Mouse (Mus musculus): Measurements from ENCODE around the gene Atp5k. TPM values are rescaled to one million over a fixed set of nuclear protein-coding genes. Genes with fewer than 3 reads are reported as not detected.

The Atp5k gene
- polyA plus RNA-seq, 1 experiment from 2014 or later = 365 TPM

DNA sequence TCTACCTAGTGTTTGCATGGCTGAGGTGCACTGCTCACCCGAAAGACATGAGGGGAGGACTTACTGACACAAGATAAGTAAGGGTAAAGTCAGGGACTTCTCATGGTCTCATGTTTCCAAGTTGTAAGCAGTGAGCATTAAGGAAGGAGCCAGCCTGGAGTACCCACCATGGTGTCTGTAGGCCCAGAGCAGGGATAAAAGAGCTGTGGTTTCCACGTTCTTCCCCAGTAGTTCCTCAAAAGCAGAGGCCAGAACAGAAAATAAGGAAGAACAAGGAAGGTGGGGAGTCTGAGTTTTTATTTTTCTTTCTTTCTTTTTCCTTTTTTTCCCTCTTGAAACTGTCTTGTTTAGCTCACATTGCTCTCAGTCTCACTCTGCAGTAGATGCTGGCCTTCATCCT is 19.5 kb downstream of the Atp5k start:
- no peak for ATAC-seq (ENCODE audit: insufficient number of reproducible peaks, low FRiP score, low TSS enrichment, low read depth)
- no peak overlapping the region for H3K9ac ChIP-seq
- H3K4me2 ChIP-seq = no peak overlapping the region
- WGBS = 81% methylated on average over 2 of the region's 2 CpGs
- H3K4me3 ChIP-seq = no peak overlapping the region
- H3K9me3 ChIP-seq = no peaks in the 10 kb centered on the region
- H3K36me3 ChIP-seq = no peaks in the 10 kb centered on the region
- no peak overlapping the region for H3K27ac ChIP-seq
- H3K27me3 ChIP-seq = no peaks in the 10 kb centered on the region
- H3K4me1 ChIP-seq = no peaks in the 10 kb centered on the region

DNA sequence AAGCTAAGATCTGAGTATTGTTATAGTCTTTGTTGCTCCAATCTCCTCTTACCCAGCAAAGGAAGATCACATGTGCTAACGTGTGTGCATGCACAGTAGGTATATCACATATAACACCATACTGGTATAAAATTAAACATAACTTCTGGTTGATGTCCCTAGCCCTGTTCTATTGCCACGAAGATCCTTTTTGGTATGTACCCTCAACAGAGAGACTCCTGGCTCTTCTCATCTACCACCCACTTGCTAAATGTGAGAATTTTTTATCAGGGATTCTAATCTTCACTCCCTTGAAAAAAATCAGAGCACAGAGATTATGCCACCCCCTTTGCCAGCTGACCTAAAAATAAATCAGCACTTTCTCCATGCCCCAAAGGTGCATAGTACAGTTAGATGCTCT is 27.3 kb downstream of the Atp5k start:
- no peak overlapping the region for H3K4me2 ChIP-seq
- no peaks in the 10 kb centered on the region for H3K9me3 ChIP-seq
- no peak for ATAC-seq (ENCODE audit: insufficient number of reproducible peaks, low FRiP score, low TSS enrichment, low read depth)
- no peak overlapping the region for H3K9ac ChIP-seq
- H3K4me1 ChIP-seq = no peaks in the 10 kb centered on the region
- no peak overlapping the region for H3K27ac ChIP-seq
- H3K4me3 ChIP-seq = no peak overlapping the region
- 74% methylated on average over 2 of the region's 2 CpGs for WGBS
- no peaks in the 10 kb centered on the region for H3K36me3 ChIP-seq
- H3K27me3 ChIP-seq = no peaks in the 10 kb centered on the region

DNA sequence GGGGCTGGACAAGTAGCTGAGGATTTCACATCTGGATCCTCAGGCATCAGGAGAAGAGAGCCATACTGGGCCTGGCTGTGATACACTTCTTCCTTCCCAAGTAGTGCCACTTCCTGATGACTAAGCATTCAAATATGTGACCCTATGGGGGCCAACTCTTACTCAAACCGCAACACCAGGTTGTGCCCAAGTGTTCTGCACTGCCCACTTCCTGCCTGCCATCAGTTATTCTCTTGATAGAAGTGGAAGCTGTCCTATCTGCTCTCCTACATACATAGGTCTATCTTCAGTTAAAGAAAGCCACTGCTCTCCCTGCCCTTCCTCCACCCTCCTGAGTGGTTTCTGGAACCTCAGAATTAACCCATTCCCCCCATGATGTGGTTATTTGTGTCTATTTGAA is 28.8 kb downstream of the Atp5k start:
- Histone ChIP-seq H3K4me1 (no peaks in the 10 kb centered on the region), H3K27me3 (no peaks in the 10 kb centered on the region), H3K27ac (no peak overlapping the region), H3K4me2 (no peak overlapping the region), H3K36me3 (no peaks in the 10 kb centered on the region), H3K4me3 (no peak overlapping the region), H3K9me3 (no peaks in the 10 kb centered on the region), H3K9ac (no peak overlapping the region)
- ATAC-seq (ENCODE audit: insufficient number of reproducible peaks, low FRiP score, low TSS enrichment, low read depth) = no peak
- WGBS = 56% methylated on average over 1 of the region's 1 CpGs

DNA sequence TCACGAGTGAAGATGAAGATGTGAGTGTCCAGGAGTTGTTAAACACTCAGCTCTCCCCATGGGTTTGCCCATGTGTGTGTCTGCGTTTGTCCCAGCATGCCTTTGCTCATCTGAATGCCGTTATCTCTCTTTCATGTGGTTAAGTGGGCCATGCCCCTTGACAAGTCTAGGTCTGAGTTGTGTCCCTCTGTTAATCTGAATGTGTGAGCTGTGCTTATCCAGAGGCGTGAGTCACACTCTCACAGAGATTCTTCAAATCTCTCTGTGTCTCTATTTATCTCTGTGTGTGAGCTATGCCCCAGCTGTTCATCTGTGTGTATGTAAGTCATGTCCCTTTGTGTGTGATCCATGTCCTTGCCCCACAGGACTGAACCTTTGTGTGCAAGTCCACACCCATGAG is 30.8 kb downstream of the Atp5k start:
- Histone ChIP-seq H3K9ac (no peak overlapping the region), H3K4me2 (no peak overlapping the region), H3K9me3 (no peaks in the 10 kb centered on the region), H3K4me3 (no peak overlapping the region), H3K27me3 (no peaks in the 10 kb centered on the region), H3K36me3 (no peaks in the 10 kb centered on the region), H3K27ac (no peak overlapping the region), H3K4me1 (no peaks in the 10 kb centered on the region)
- no peak for ATAC-seq (ENCODE audit: insufficient number of reproducible peaks, low FRiP score, low TSS enrichment, low read depth)
- WGBS = 69% methylated on average over 4 of the region's 4 CpGs

DNA sequence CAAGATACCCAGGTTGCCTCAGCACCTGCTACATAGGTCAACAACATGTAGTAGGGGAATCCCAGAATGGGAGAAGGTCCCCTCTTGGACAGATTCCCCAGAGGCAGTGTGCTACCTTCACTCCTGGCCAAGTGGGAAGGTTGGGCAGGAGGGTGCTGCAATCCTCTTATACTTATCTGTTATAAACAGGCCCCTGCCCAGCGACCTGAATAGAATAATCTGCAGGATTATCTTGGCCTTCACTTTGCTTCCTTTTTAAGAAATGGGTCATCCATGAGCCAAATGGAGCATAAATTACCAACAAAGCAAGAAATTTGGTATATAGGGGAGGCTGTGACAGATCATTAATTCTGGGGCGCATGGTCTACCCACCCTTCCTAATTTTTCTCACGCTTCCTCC is 44.5 kb downstream of the Atp5k start:
- no peak overlapping the region for H3K9ac ChIP-seq
- no peaks in the 10 kb centered on the region for H3K4me1 ChIP-seq
- 0 out of 2 replicates have a peak, but pooled peaks cover 10% of the 10 kb centered on the region for H3K27me3 ChIP-seq
- H3K4me2 ChIP-seq = no peak overlapping the region
- no peak overlapping the region for H3K27ac ChIP-seq
- H3K9me3 ChIP-seq = no peaks in the 10 kb centered on the region
- 79% methylated on average over 3 of the region's 3 CpGs for WGBS
- H3K36me3 ChIP-seq = no peaks in the 10 kb centered on the region
- no peak overlapping the region for H3K4me3 ChIP-seq
- ATAC-seq (ENCODE audit: insufficient number of reproducible peaks, low FRiP score, low TSS enrichment, low read depth) = no peak

DNA sequence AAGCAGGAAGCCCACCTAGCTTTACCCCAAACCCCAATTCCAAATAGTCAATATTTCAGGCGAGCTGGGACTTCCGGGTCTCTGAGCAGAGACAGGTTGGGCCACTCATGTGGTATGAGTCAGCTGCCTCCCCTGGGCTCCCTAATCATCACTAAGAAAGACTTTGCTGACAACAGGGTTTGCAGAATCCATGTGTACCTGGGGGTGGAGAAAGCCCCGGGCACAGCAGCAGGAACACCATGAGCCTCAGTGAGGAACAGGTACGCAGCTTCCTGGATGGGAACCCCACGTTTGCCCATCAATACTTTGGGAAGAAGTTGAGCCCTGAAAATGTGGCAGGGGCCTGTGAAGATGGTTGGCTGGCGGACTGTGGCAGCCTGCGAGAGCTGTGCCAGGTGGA is 46.0 kb downstream of the Atp5k start, which contains the start of gene Pde6b:
Gene Pde6b, plus strand, starts transcription at position 191 of the 400 bp plus-strand sequence.
- WGBS = 71% methylated on average over 7 of the region's 7 CpGs

DNA sequence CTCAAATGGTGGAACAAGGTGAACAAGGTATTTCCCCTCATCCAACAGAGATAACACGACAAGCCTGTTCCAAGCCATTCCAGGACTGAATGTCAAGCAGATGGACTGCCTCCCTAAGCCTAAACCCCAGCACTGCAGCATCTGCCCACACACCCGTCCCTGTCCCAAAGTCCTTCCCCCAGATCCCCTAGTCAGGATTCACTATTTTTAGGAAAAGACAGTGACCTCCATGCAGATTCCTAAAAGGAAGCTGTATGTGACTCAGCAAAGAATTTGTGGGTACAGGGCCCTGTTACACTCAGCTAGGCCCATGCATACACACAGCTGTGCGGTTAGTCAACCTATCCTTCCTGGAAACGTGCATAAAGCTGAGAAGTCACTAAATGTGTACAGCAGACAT is 47.8 kb downstream of the Atp5k start:
- H3K36me3 ChIP-seq = no peaks in the 10 kb centered on the region
- ATAC-seq (ENCODE audit: insufficient number of reproducible peaks, low FRiP score, low TSS enrichment, low read depth) = no peak
- no peak overlapping the region for H3K4me3 ChIP-seq
- H3K4me1 ChIP-seq = no peaks in the 10 kb centered on the region
- no peaks in the 10 kb centered on the region for H3K9me3 ChIP-seq
- H3K9ac ChIP-seq = no peak overlapping the region
- no peak overlapping the region for H3K4me2 ChIP-seq
- H3K27ac ChIP-seq = no peak overlapping the region
- 68% methylated on average over 4 of the region's 4 CpGs for WGBS
- peaks cover 12% of the 10 kb centered on the region; the same call in 1 of the 2 replicates for H3K27me3 ChIP-seq

More for the DNA sequence above, 46.0 kb downstream of the Atp5k start, which contains the start of gene Pde6b:
- Histone ChIP-seq H3K4me2 (no peak within 1 kb of the TSS), H3K4me1 (no peaks in the 10 kb centered on the region), H3K27me3 (0 out of 2 replicates have a peak, but pooled peaks cover 12% of the 10 kb centered on the region), H3K9me3 (no peaks in the 10 kb centered on the region), H3K4me3 (no peak within 1 kb of the TSS), H3K36me3 (no peaks in the 10 kb centered on the region), H3K27ac (no peak within 1 kb of the TSS), H3K9ac (no peak within 1 kb of the TSS)
- no peak for ATAC-seq (ENCODE audit: insufficient number of reproducible peaks, low FRiP score, low TSS enrichment, low read depth)

DNA sequence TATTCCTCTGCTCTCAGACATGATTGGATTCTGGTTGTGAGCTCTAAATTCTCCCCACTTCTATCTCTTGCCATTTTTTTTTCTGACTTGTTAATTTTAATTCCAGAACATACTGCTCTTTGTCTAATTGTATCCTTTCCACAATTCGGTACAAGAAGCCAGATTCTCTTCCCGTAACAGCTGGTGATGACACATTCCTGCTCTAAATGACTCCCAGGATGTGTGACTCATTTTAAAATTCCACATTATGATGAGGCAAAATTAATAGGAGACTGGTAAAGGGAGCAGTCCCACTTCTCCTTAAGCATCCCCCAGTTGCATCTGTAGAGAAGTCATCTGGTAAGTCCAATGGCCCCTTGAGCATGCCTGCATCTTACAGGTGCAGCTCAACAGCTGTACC is 48.6 kb downstream of the Atp5k start:
- H3K9ac ChIP-seq = no peak overlapping the region
- ATAC-seq (ENCODE audit: insufficient number of reproducible peaks, low FRiP score, low TSS enrichment, low read depth) = no peak
- H3K4me3 ChIP-seq = no peak overlapping the region
- no peaks in the 10 kb centered on the region for H3K4me1 ChIP-seq
- no peaks in the 10 kb centered on the region for H3K36me3 ChIP-seq
- H3K4me2 ChIP-seq = no peak overlapping the region
- WGBS = 80% methylated on average over 2 of the region's 2 CpGs
- H3K27ac ChIP-seq = no peak overlapping the region
- peaks cover 12% of the 10 kb centered on the region; the same call in 1 of the 2 replicates for H3K27me3 ChIP-seq
- no peaks in the 10 kb centered on the region for H3K9me3 ChIP-seq

Other genes with a start within 250 kb of the Atp5k start
- 45.1 and 47.4 TPM in 2 replicates for gene Dr1, start 165.6 kb downstream of the Atp5k start, polyA plus RNA-seq (2015; fragmentation: Nextera tagmentation; extraction: Ambion mirVana)
- gene Pigg, start 121.8 kb downstream of the Atp5k start, polyA plus RNA-seq (2015; fragmentation: Nextera tagmentation; extraction: Ambion mirVana) = 6.7 and 7.0 TPM in 2 replicates
- gene Gm42517, start 66.5 kb downstream of the Atp5k start, polyA plus RNA-seq (2015; fragmentation: Nextera tagmentation; extraction: Ambion mirVana) = 0.15 TPM in 2 replicates
- 0.22 and 0.27 TPM in 2 replicates for gene Pde6b, start 46.1 kb downstream of the Atp5k start, polyA plus RNA-seq (2015; fragmentation: Nextera tagmentation; extraction: Ambion mirVana)
- 0.70 and 1.5 TPM in 2 replicates for gene Mfsd7a, start 14.4 kb upstream of the Atp5k start, polyA plus RNA-seq (2015; fragmentation: Nextera tagmentation; extraction: Ambion mirVana)
- 19.3 and 21.1 TPM in 2 replicates for gene Pcgf3, start 26.8 kb upstream of the Atp5k start, polyA plus RNA-seq (2015; fragmentation: Nextera tagmentation; extraction: Ambion mirVana)
- gene Cplx1, start 115.6 kb upstream of the Atp5k start, polyA plus RNA-seq (2015; fragmentation: Nextera tagmentation; extraction: Ambion mirVana) = 0.36 and 0.64 TPM in 2 replicates
- 47.9 and 48.8 TPM in 2 replicates for gene Gak, start 195.3 kb upstream of the Atp5k start, polyA plus RNA-seq (2015; fragmentation: Nextera tagmentation; extraction: Ambion mirVana)
- gene Tmem175, start 195.3 kb upstream of the Atp5k start, polyA plus RNA-seq (2015; fragmentation: Nextera tagmentation; extraction: Ambion mirVana) = 27.9 and 30.8 TPM in 2 replicates
- 17.8 TPM in 2 replicates for gene Idua, start 225.9 kb upstream of the Atp5k start, polyA plus RNA-seq (2015; fragmentation: Nextera tagmentation; extraction: Ambion mirVana)
- gene Dgkq, start 235.2 kb upstream of the Atp5k start, polyA plus RNA-seq (2015; fragmentation: Nextera tagmentation; extraction: Ambion mirVana) = 15.7 and 17.1 TPM in 2 replicates
- 0.56 and 0.81 TPM in 2 replicates for gene Slc26a1, start 241.1 kb upstream of the Atp5k start, polyA plus RNA-seq (2015; fragmentation: Nextera tagmentation; extraction: Ambion mirVana)

All from limb, embryonic 15.5 days (tissue).